Mouse (Mus musculus) heart, embryonic 12.5 days (tissue): ENCODE data around the gene Slc35c1. TPM values are rescaled to one million over a fixed set of nuclear protein-coding genes. Genes with fewer than 3 reads are reported as not detected.

Source experiments
- ATAC-seq: fragments of 200-750 bp; cut with Nextera tagmentation; 2 replicates; pipeline ENCODE4 v1.8.0; 2017; ENCODE audit warnings: moderate TSS enrichment, moderate library complexity; ENCODE audit not compliant: insufficient number of reproducible peaks, low FRiP score
- H3K27ac ChIP-seq: fragments of 300-500 bp; sonication (generic); 2 replicates; pipeline ENCODE4 v1.5.1; 2016; ENCODE audit warnings: mild to moderate bottlenecking, moderate library complexity; ENCODE audit not compliant: poor library complexity, severe bottlenecking
- H3K27me3 ChIP-seq: fragments of 300-500 bp; sonication (generic); replicated peaks from 2 replicates; pipeline ENCODE4 v1.6.1; 2016; ENCODE audit warnings: mild to moderate bottlenecking, moderate library complexity
- H3K36me3 ChIP-seq: fragments of 300-500 bp; sonication (generic); 2 replicates; pipeline ENCODE4 v1.6.1; 2016; ENCODE audit warnings: mild to moderate bottlenecking, moderate library complexity
- H3K4me1 ChIP-seq: fragments of 300-500 bp; sonication (generic); replicated peaks from 2 replicates; pipeline ENCODE4 v1.6.1; 2016; ENCODE audit warnings: mild to moderate bottlenecking
- H3K4me2 ChIP-seq: fragments of 300-500 bp; sonication (generic); 2 replicates; pipeline ENCODE4 v1.6.1; 2016; ENCODE audit warnings: mild to moderate bottlenecking, moderate library complexity
- H3K4me3 ChIP-seq: fragments of 300-500 bp; sonication (generic); 2 replicates; pipeline ENCODE4 v1.5.1; 2016; ENCODE audit warnings: mild to moderate bottlenecking
- H3K9ac ChIP-seq: fragments of 300-500 bp; sonication (generic); 2 replicates; pipeline ENCODE4 v1.6.1; 2016; ENCODE audit warnings: mild to moderate bottlenecking, moderate library complexity
- H3K9me3 ChIP-seq: fragments of 300-500 bp; sonication (generic); replicated peaks from 2 replicates; pipeline ENCODE4 v1.6.1; 2016; ENCODE audit warnings: mild to moderate bottlenecking, moderate library complexity
- WGBS: fragments of 180-500 bp; shearing (Covaris S2); methylation state at CpG from one replicate; pipeline ENCODE4 v1.1.7; 2016; 5-methylcytosine and 5-hydroxymethylcytosine counted together
- polyA plus RNA-seq: library from polyadenylated mRNA; unstranded; fragments of >200 nt; fragmentation: Nextera tagmentation; extraction: Ambion mirVana; gene quantifications from 2 replicates; pipeline ENCODE4 v1.2.1, GENCODE M21; 2016

The Slc35c1 gene
- polyA plus RNA-seq, 1 experiment from 2014 or later = 10.1 TPM

DNA sequence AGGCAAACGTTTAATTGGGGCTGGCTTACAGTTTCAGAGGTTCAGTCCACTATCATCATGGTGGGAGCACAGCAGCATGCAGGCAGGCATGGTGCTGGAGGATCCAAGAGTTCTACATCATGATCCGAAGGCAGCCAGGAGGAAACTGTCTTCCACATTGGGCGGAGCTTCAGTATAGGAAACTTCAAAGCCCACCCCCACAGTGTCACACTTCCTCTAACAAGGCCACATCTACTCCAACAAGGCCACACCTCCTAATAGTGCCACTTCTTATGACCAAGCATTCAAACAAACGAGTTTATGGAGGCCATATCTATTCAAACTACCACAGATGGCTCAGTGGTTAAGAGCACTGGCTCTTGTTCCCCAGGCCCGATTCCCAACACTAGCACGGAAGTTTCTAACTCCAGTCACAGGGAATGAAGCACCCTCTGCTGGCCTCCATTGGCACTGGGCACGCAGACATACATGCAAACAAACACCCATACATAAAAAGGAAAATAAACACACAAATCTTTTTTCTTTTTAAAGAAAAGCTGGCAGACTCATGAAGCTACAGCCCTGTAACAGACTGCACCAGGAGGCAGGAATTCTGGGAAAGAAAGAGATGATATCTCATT, 13.1 kb downstream of the Slc35c1 start:
- ATAC-seq = no peak
- H3K36me3 ChIP-seq = peaks cover 2% of the 10 kb centered on the region; the same call in 1 of the 2 replicates
- H3K9me3 ChIP-seq = no peaks in the 10 kb centered on the region
- H3K9ac ChIP-seq = no peak overlapping the region
- H3K27ac ChIP-seq = no peak overlapping the region
- no peak overlapping the region for H3K4me3 ChIP-seq
- 66% methylated on average over 7 of the region's 7 CpGs for WGBS
- H3K4me2 ChIP-seq = no peak overlapping the region
- H3K27me3 ChIP-seq = 0 out of 2 replicates have a peak, but pooled peaks cover 3% of the 10 kb centered on the region
- peaks cover 4% of the 10 kb centered on the region for H3K4me1 ChIP-seq

DNA sequence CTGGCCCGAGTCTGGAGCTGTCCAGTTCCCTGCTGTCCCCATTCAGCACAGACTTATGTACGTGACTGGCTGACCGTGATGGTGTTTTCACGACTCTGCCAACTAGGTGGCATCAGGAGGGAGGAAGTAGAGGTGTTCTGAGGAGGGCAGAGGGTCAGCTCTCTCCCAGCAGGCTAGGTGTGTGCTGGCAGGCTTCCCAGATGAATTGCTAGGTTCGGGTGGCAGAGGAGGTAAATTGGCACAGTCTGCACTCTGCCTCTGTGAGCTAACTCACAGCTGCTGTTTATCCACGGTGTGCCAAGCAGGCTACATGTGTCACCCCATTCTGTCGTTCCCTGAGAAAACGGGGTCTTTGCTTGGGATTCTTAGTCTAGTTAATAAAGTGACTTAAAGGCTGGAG, 13.7 kb downstream of the Slc35c1 start:
- WGBS = 74% methylated on average over 8 of the region's 8 CpGs
- H3K27me3 ChIP-seq = peaks cover 5% of the 10 kb centered on the region; the same call in 1 of the 2 replicates
- H3K4me2 ChIP-seq = no peak overlapping the region
- no peaks in the 10 kb centered on the region for H3K9me3 ChIP-seq
- no peak overlapping the region for H3K4me3 ChIP-seq
- H3K27ac ChIP-seq = no peak overlapping the region
- H3K9ac ChIP-seq = no peak overlapping the region
- ATAC-seq = no peak
- peaks cover 7% of the 10 kb centered on the region for H3K4me1 ChIP-seq
- no peaks in the 10 kb centered on the region for H3K36me3 ChIP-seq

DNA sequence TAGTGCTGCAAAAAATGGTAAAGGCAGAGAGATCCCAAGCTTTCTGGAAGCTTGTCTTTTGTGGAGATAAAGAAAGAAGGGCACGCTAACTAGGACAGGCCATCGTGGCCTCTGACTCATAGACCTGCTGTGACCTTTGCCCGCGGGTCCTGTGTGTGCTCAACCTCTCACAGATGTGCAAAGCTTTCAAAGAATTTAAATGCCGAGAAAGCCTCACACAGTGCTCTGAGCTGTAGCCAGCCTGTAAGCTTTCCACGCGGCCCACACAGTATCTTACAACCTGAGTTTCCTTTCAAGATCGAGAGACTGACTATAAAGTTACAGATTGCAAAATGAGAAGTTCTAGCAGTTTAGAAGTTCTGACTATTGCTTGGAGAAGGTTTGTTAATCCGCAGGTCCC, 14.4 kb downstream of the Slc35c1 start:
- H3K9me3 ChIP-seq = no peaks in the 10 kb centered on the region
- H3K27ac ChIP-seq = no peak overlapping the region
- H3K36me3 ChIP-seq = no peaks in the 10 kb centered on the region
- H3K4me3 ChIP-seq = no peak overlapping the region
- H3K9ac ChIP-seq = no peak overlapping the region
- no peak for ATAC-seq
- H3K4me1 ChIP-seq = peaks cover 7% of the 10 kb centered on the region
- no peak overlapping the region for H3K4me2 ChIP-seq
- 59% methylated on average over 9 of the region's 9 CpGs for WGBS
- peaks cover 11% of the 10 kb centered on the region; the same call in 1 of the 2 replicates for H3K27me3 ChIP-seq

DNA sequence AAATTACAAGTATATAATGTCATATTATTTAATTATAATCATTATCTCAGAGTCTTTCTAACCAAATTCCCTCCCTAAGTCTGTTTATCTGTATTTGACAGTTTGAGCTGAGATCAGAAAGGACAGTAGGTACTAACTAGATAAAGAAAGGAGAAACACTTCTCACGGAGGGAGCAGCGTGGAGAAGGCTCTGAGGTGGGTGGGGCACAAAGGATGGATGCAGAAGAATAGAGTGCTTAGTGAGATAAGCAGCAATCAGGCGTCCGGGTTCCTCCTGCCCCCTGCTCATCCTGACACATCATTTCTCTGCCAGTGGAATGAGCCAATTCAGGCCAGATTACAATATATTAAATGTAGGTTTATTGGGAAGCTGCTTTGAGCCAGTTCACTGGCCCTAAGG, 16.0 kb downstream of the Slc35c1 start:
- no peaks in the 10 kb centered on the region for H3K9me3 ChIP-seq
- H3K36me3 ChIP-seq = no peaks in the 10 kb centered on the region
- H3K4me2 ChIP-seq = no peak overlapping the region
- H3K27me3 ChIP-seq = peaks cover 18% of the 10 kb centered on the region; the same call in 1 of the 2 replicates
- peak; percentile 89 for ATAC-seq
- 20% methylated on average over 4 of the region's 4 CpGs for WGBS
- H3K27ac ChIP-seq = no peak overlapping the region
- peaks cover 7% of the 10 kb centered on the region for H3K4me1 ChIP-seq
- no peak overlapping the region for H3K9ac ChIP-seq
- H3K4me3 ChIP-seq = no peak overlapping the region

DNA sequence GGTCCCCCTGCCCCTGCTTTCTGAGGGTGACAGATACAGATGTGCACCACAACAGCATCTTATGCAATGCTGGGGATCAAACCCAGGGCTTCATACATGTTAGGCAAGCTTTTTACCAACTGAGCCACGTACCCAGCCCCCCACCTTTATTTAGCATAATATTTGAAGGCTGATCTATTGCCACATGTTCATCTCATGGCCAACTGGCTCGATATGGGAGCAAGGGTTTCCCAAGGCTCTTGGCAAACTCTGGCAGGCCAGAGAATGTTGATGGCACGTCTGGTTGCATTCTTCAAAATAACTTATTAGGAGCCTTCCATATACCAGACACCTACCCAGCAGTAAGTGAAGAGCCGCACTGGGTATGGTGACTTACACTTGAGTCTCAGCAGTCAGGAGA, 17.0 kb downstream of the Slc35c1 start:
- H3K9ac ChIP-seq = no peak overlapping the region
- no peaks in the 10 kb centered on the region for H3K36me3 ChIP-seq
- ATAC-seq = no peak

DNA sequence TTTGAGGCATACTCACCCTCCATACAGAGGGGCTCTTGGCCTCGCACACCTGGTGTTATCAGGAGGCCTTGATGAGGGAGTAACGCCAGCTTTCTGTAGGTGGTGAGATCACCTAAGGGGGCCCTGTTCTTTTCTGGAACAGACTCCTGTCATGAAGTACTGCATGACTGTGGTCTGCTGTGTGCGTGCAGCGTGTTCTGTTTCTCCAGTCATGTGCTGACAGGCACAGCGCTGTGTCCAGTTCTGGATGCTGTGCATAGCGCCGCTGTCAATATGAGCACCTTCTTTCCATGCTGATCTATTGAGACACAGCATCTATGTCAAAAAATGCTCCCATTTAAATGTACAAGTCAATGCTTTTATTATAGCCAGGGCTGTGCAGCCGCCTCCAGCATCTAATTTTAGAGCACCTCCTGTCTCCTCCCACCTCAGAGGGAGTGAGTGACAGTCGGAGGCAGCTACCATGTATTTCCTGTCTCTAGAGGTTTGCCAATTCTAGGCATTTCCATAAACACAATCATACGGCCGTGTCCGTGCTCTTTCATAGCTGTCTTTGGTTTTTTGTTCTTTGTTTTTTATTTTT, 17.8 kb downstream of the Slc35c1 start:
- Histone ChIP-seq H3K36me3 (no peaks in the 10 kb centered on the region), H3K4me2 (no peak overlapping the region), H3K9ac (no peak overlapping the region), H3K9me3 (no peaks in the 10 kb centered on the region), H3K4me1 (peaks cover 7% of the 10 kb centered on the region), H3K27me3 (peaks cover 18% of the 10 kb centered on the region; the same call in 1 of the 2 replicates), H3K4me3 (no peak overlapping the region), H3K27ac (peak overlapping the region; percentile 28; the same call in 1 of the 2 replicates)
- WGBS = 56% methylated on average over 12 of the region's 12 CpGs
- ATAC-seq = no peak

More for the DNA sequence above, 17.0 kb downstream of the Slc35c1 start:
- H3K4me3 ChIP-seq = no peak overlapping the region
- peaks cover 18% of the 10 kb centered on the region; the same call in 1 of the 2 replicates for H3K27me3 ChIP-seq
- WGBS = 76% methylated on average over 4 of the region's 4 CpGs
- no peak overlapping the region for H3K4me2 ChIP-seq
- no peaks in the 10 kb centered on the region for H3K9me3 ChIP-seq
- H3K27ac ChIP-seq = no peak overlapping the region
- peaks cover 7% of the 10 kb centered on the region for H3K4me1 ChIP-seq

DNA sequence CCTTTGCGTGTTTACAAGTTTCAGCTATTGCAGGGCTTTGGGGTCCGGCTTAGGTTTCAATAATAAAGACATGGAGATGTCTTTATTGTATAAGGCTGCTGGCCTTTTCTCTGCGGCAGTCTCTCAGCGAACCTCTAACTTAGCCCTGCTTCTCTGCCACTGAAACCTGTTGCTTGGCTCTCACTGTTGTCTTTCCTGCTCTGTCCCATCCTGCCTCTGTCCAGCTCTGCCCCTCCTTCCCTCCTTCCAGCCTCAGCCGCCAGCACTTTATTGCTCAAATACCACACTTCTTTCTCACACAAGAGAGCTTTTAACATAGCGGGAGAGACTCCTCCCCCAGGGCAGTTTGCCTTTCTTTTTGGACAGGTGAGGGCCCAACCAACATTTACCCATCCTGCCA, 19.9 kb downstream of the Slc35c1 start:
- no peak overlapping the region for H3K4me2 ChIP-seq
- no peaks in the 10 kb centered on the region for H3K9me3 ChIP-seq
- no peak overlapping the region for H3K27ac ChIP-seq
- H3K36me3 ChIP-seq = no peaks in the 10 kb centered on the region
- peaks cover 18% of the 10 kb centered on the region; the same call in 1 of the 2 replicates for H3K27me3 ChIP-seq
- H3K9ac ChIP-seq = no peak overlapping the region
- H3K4me3 ChIP-seq = no peak overlapping the region
- peaks cover 7% of the 10 kb centered on the region for H3K4me1 ChIP-seq
- ATAC-seq = no peak
- WGBS = 68% methylated on average over 6 of the region's 6 CpGs

DNA sequence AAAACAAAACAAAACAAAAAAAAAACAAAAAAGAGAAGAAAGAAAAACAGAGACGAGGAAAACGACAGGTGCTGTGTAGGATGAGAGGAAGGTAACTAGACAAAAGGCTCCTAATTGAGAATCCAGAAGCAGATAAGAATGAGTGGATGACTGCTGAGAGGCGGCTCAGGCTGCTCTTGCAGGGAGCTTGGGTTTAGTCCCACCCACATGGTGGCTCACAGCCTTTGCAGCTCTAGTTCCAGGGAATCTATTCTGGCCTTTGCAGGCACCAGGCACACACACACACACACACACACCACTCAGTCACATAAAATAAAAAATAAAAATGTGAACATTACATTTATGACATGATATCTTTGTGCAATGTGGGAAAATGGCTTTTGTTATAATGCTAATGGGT, 21.8 kb downstream of the Slc35c1 start:
- WGBS = 48% methylated on average over 3 of the region's 3 CpGs

DNA sequence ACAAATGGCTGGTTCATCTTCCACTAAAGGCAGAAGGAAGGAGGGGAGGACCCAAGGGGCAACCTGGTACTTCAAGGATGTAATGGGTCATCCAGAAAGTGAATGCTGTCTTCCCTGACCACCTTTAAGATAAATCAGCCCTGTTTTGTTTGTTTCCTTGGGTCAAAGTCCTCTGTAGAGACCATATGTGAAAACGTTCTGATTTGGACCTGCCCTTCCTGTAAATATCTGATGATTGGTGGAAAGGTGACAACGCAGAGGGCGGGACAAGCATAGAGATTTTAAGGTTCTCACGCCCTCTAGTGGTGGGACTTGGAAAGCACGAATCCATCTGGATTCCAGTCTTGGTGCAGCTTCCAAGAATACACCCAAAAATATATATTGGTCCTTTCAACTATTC, 22.5 kb downstream of the Slc35c1 start:
- H3K9me3 ChIP-seq = no peaks in the 10 kb centered on the region
- H3K4me3 ChIP-seq = no peak overlapping the region
- WGBS = 2% methylated on average over 5 of the region's 5 CpGs
- H3K27me3 ChIP-seq = peaks cover 16% of the 10 kb centered on the region; the same call in 1 of the 2 replicates
- peaks cover 15% of the 10 kb centered on the region for H3K4me1 ChIP-seq
- peak overlapping the region; percentile 51; the same call in 1 of the 2 replicates for H3K27ac ChIP-seq
- no peaks in the 10 kb centered on the region for H3K36me3 ChIP-seq
- no peak overlapping the region for H3K9ac ChIP-seq
- peak overlapping the region; percentile 35; the same call in 1 of the 2 replicates for H3K4me2 ChIP-seq
- no peak for ATAC-seq

More for the DNA sequence above, 21.8 kb downstream of the Slc35c1 start:
- Histone ChIP-seq H3K27ac (no peak overlapping the region), H3K4me2 (no peak overlapping the region), H3K9me3 (no peaks in the 10 kb centered on the region), H3K36me3 (no peaks in the 10 kb centered on the region), H3K9ac (no peak overlapping the region), H3K4me1 (peaks cover 9% of the 10 kb centered on the region), H3K27me3 (peaks cover 16% of the 10 kb centered on the region; the same call in 1 of the 2 replicates), H3K4me3 (no peak overlapping the region)
- no peak for ATAC-seq

DNA sequence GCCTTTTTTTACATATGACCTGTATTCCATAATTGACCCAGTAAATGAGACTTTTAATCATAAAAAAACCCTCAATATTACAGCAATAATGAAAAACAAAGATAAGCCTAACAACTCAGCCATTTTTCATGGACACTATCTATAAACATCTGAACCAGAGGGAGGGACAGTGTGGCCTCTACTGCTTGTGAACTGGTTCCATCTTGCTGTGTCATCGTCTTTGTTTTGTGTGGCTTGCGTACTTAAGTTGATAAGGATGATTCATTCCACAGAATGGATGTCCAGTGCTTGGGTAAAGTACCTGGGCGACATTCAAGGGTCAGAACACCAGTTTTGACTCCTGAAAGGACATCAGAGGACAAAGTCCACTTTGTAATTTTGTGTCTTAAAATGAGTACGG, 23.0 kb downstream of the Slc35c1 start:
- H3K27ac ChIP-seq = peak overlapping the region; percentile 51; the same call in 1 of the 2 replicates
- no peak overlapping the region for H3K4me2 ChIP-seq
- ATAC-seq = peak; percentile 30; the same call in 1 of the 2 replicates
- no peak overlapping the region for H3K4me3 ChIP-seq
- H3K9me3 ChIP-seq = no peaks in the 10 kb centered on the region
- peaks cover 16% of the 10 kb centered on the region; the same call in 1 of the 2 replicates for H3K27me3 ChIP-seq
- 76% methylated on average over 4 of the region's 4 CpGs for WGBS
- H3K4me1 ChIP-seq = peaks cover 17% of the 10 kb centered on the region
- no peak overlapping the region for H3K9ac ChIP-seq
- no peaks in the 10 kb centered on the region for H3K36me3 ChIP-seq

DNA sequence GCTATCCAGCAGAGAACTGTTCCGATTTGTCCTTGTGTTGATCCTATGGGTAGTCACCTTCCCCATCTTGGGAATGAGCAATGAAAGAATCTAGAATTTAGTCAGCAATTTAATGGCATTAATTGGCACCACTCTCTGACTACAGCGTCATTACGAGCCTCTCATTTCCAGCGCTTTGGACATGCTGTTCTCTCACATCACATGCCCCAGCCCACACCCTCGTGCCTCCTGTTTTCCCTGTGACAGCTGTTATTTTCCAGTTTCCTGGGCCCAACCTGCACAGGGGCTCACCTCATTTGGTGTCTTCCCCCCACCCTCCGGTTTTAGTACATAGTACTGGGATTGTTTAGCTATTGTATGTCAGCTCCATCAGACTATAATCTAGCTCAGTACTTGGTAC, 25.3 kb downstream of the Slc35c1 start:
- Histone ChIP-seq H3K27me3 (peaks cover 5% of the 10 kb centered on the region; the same call in 1 of the 2 replicates), H3K9ac (no peak overlapping the region), H3K27ac (no peak overlapping the region), H3K9me3 (no peaks in the 10 kb centered on the region), H3K4me1 (peaks cover 35% of the 10 kb centered on the region), H3K36me3 (no peaks in the 10 kb centered on the region), H3K4me2 (peak overlapping the region; percentile 89; the same call in 1 of the 2 replicates), H3K4me3 (no peak overlapping the region)
- WGBS = 59% methylated on average over 6 of the region's 6 CpGs
- no peak for ATAC-seq
